26 mouse cellular contexts compared by ENCODE assay signal in the genomic region with DNA sequence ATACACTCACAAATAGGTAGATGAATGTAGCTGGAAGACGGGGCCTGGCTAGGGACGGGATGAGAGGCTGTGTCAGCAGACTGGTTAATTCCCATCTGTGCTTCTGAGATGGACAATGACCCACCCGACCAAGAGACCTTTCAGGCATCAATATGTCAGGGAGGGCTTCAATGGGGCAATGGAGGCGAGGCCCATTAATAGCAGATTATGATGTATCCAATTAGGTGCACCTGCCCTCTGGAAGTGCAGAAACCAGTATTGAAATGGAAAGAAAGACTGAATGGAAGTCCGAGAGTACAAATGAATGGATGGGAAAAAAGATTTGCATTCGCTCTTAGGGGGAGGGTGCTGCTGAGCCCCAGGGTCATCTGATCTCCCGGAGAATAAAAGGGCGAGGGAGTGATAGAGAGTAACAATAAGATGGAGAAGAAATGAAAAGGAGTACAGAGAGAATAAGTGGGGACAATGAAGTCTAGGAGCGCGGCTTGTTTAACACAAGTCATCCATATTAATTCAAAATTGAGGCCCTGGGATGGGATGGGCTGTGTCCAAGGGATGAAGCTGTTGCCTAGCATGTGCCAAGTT. TPM values are rescaled to one million over a fixed set of nuclear protein-coding genes. Genes with fewer than 3 reads are reported as not detected.
DNase-seq lines count a peak whose midpoint lies in the region; ATAC-seq and TF ChIP-seq lines count a peak whose summit lies in the region.
"Had no signal": no experiment of that assay in that cellular context is flagged by ENCODE, and none has a peak within 500 bp of the region (broad histone marks: within the 10 kb centered on the region; RNA-seq: fewer than 3 reads in every experiment).

No protein-coding gene starts in this region.

- peaks cover 31% of the 10 kb centered on the region for H3K36me3 ChIP-seq in midbrain, embryonic 12.5 days
- H3K36me3 ChIP-seq in midbrain, embryonic 16.5 days (ENCODE audit: control insufficient read depth, insufficient read depth, low read length): peaks cover 15% of the 10 kb centered on the region; the same call in 1 of the 2 replicates
- H3K36me3 ChIP-seq in forebrain, embryonic 13.5 days (ENCODE audit: poor library complexity, severe bottlenecking): peaks cover 50% of the 10 kb centered on the region
- H3K36me3 ChIP-seq in midbrain, embryonic 15.5 days (replicated peaks): peaks cover 14% of the 10 kb centered on the region

- no peak overlapping the region for H3K4me3 ChIP-seq in midbrain, embryonic 12.5 days
- H3K4me3 ChIP-seq in midbrain, embryonic 16.5 days (ENCODE audit: low read depth, low read length): no peak overlapping the region
- no peak overlapping the region for H3K4me3 ChIP-seq in forebrain, embryonic 13.5 days
- no peak overlapping the region for H3K4me3 ChIP-seq in midbrain, embryonic 15.5 days
- H3K4me3 ChIP-seq in layer of hippocampus, adult 2 months: no peak overlapping the region
- H3K4me3 ChIP-seq: heart, embryonic 12.5 days had no signal

- no peak for TF ChIP-seq CTCF in layer of hippocampus, adult 2 months (conservative IDR thresholded peaks at IDR 0.05)

- 20% methylated on average over 10 of the region's 10 CpGs for WGBS in midbrain, embryonic 12.5 days
- WGBS in midbrain, embryonic 16.5 days: 12% methylated on average over 10 of the region's 10 CpGs
- 8% methylated on average over 10 of the region's 10 CpGs for WGBS in forebrain, embryonic 13.5 days
- 16% methylated on average over 10 of the region's 10 CpGs for WGBS in midbrain, embryonic 15.5 days

- H3K27me3 ChIP-seq in midbrain, embryonic 12.5 days: peaks cover 7% of the 10 kb centered on the region; the same call in 1 of the 2 replicates
- no peaks in the 10 kb centered on the region for H3K27me3 ChIP-seq in midbrain, embryonic 16.5 days (ENCODE audit: control insufficient read depth, insufficient read depth, low read depth, low read length)
- peaks cover 5% of the 10 kb centered on the region; the same call in 1 of the 2 replicates for H3K27me3 ChIP-seq in forebrain, embryonic 13.5 days
- H3K27me3 ChIP-seq in midbrain, embryonic 15.5 days (replicated peaks): no peaks in the 10 kb centered on the region
- H3K27me3 ChIP-seq: heart, embryonic 12.5 days had no signal

- H3K9me3 ChIP-seq in midbrain, embryonic 12.5 days: no peaks in the 10 kb centered on the region
- H3K9me3 ChIP-seq in midbrain, embryonic 16.5 days (replicated peaks; ENCODE audit: control insufficient read depth, low read length, poor library complexity, severe bottlenecking): no peaks in the 10 kb centered on the region
- H3K9me3 ChIP-seq in forebrain, embryonic 13.5 days (replicated peaks): no peaks in the 10 kb centered on the region
- H3K9me3 ChIP-seq in midbrain, embryonic 15.5 days: no peaks in the 10 kb centered on the region
- H3K9me3 ChIP-seq: heart, embryonic 12.5 days had no signal

- peak; percentile 44 for DNase-seq in embryo, embryonic 10 days (ENCODE audit: low spot score)
- DNase-seq in embryo, embryonic 9.5 days (ENCODE audit: extremely low spot score): no peak
- DNase-seq in layer of hippocampus, adult 2 months (ENCODE audit: low spot score in 2 of 2): no peak
- no peak for DNase-seq in frontal cortex, postnatal 36 days (ENCODE audit: low spot score in 2 of 2)
- DNase-seq: adrenal gland, postnatal 14 days; cerebellum, adult 11 months; gastrocnemius, postnatal 10 days; heart, adult 11 months; heart, postnatal 14 days; kidney, adult 8-10 months; kidney, postnatal 14 days; lung, adult 18-20 months; lung, postnatal 14 days; thymus, postnatal 25 days had no signal

- H3K4me1 ChIP-seq in midbrain, embryonic 12.5 days: peaks cover 61% of the 10 kb centered on the region
- H3K4me1 ChIP-seq in midbrain, embryonic 16.5 days (ENCODE audit: control insufficient read depth, insufficient read depth, low read length): peaks cover 2% of the 10 kb centered on the region; the same call in 1 of the 2 replicates
- peaks cover 66% of the 10 kb centered on the region for H3K4me1 ChIP-seq in forebrain, embryonic 13.5 days
- H3K4me1 ChIP-seq in midbrain, embryonic 15.5 days: peaks cover 12% of the 10 kb centered on the region
- H3K4me1 ChIP-seq: heart, embryonic 12.5 days had no signal

- H3K27ac ChIP-seq in midbrain, embryonic 12.5 days (replicated peaks): peak overlapping the region; percentile 75
- no peak overlapping the region for H3K27ac ChIP-seq in midbrain, embryonic 16.5 days (ENCODE audit: low read length)
- peak overlapping the region; percentile 69; the same call in 1 of the 2 replicates for H3K27ac ChIP-seq in forebrain, embryonic 13.5 days
- peak overlapping the region; percentile 24 for H3K27ac ChIP-seq in midbrain, embryonic 15.5 days
- H3K27ac ChIP-seq in layer of hippocampus, adult 2 months: no peak overlapping the region

- no peak overlapping the region for H3K4me2 ChIP-seq in midbrain, embryonic 12.5 days (replicated peaks)
- no peak overlapping the region for H3K4me2 ChIP-seq in midbrain, embryonic 16.5 days (ENCODE audit: low read length)
- H3K4me2 ChIP-seq in forebrain, embryonic 13.5 days: no peak overlapping the region
- no peak overlapping the region for H3K4me2 ChIP-seq in midbrain, embryonic 15.5 days
- H3K4me2 ChIP-seq: heart, embryonic 12.5 days had no signal

- H3K9ac ChIP-seq in midbrain, embryonic 12.5 days (replicated peaks): no peak overlapping the region
- no peak overlapping the region for H3K9ac ChIP-seq in midbrain, embryonic 16.5 days (ENCODE audit: low read depth, low read length)
- H3K9ac ChIP-seq in forebrain, embryonic 13.5 days: no peak overlapping the region
- H3K9ac ChIP-seq in midbrain, embryonic 15.5 days: no peak overlapping the region
- H3K9ac ChIP-seq: heart, embryonic 12.5 days had no signal

- peak; percentile 57 for ATAC-seq in midbrain, embryonic 12.5 days (ENCODE audit: low FRiP score, low read depth)
- ATAC-seq in midbrain, embryonic 16.5 days: no peak
- peak; percentile 19; the same call in 1 of the 2 replicates for ATAC-seq in forebrain, embryonic 13.5 days
- ATAC-seq in midbrain, embryonic 15.5 days (replicated peaks): no peak
- ATAC-seq: CD4-positive, CD25-positive, alpha-beta regulatory T cell, adult 4 months; inflammation-experienced regulatory T-cells, adult 6 months; Patski had no signal

RNA-seq across cellular contexts. Expression of a gene that starts 39.9 kb away (rescaled TPM):
- 1.1 and 1.2 TPM in 2 replicates for polyA plus RNA-seq in midbrain, embryonic 12.5 days (2016; fragmentation: Nextera tagmentation; extraction: Ambion mirVana)
- polyA plus RNA-seq in midbrain, embryonic 16.5 days (2015; fragmentation: Nextera tagmentation; extraction: Ambion mirVana): 2.0 and 2.2 TPM in 2 replicates
- polyA plus RNA-seq in forebrain, embryonic 13.5 days (2015; fragmentation: Nextera tagmentation; extraction: Ambion mirVana): 0.99 and 1.5 TPM in 2 replicates
- 1.7 and 2.7 TPM in 2 replicates for polyA plus RNA-seq in midbrain, embryonic 15.5 days (2015; fragmentation: Nextera tagmentation; extraction: Ambion mirVana)
- total RNA-seq in layer of hippocampus, adult 2 months (2021): under 1 TPM; 0.10 to 0.15 TPM
- total RNA-seq: liver, adult 2 months; megakaryocyte, adult 5-6 weeks had no signal
- polyA plus RNA-seq: CD4-positive, CD25-positive, alpha-beta regulatory T cell, adult 4 months; inflammation-experienced regulatory T-cells, adult 6 months; liver, adult 2 months; Patski; small intestine, adult 2 months; testis, adult 2 months had no signal

Comparison
In these comparisons a context has a peak if more than half of its experiments do, and no peak if none do; other contexts are left out.
1. ATAC-seq: peak in midbrain, embryonic 12.5 days (single experiment) and forebrain, embryonic 13.5 days (single experiment); none in midbrain, embryonic 16.5 days (single experiment) and midbrain, embryonic 15.5 days (single experiment).
2. H3K27ac ChIP-seq: peak in midbrain, embryonic 12.5 days (single experiment), forebrain, embryonic 13.5 days (single experiment) and midbrain, embryonic 15.5 days (single experiment); none in midbrain, embryonic 16.5 days (single experiment) and layer of hippocampus, adult 2 months (single experiment).